Mouse (Mus musculus) olfactory bulb, adult 2 months (tissue): Measurements from ENCODE around the gene Faf1.

ENCODE experiments used
- CTCF ChIP-seq: fragments of 200-500 bp; IDR thresholded peaks from 2 replicates; pipeline ENCODE4 v1.5.1; 2012; ENCODE audit warnings: low read depth, mild to moderate bottlenecking, low read length, moderate library complexity; ENCODE audit not compliant: insufficient read depth
- POLR2A ChIP-seq: fragments of 200-500 bp; IDR thresholded peaks from 2 replicates; pipeline ENCODE4 v1.6.1; 2012; ENCODE audit warnings: mild to moderate bottlenecking, low read depth, low read length, moderate library complexity; ENCODE audit not compliant: insufficient read depth

GRCm38 (mm10) chr4:109979461-109980320 lies 303.3 kb downstream of the Faf1 start:
- TF ChIP-seq POLR2A, result no peak
- TF ChIP-seq CTCF, result no peak
